Mouse (Mus musculus): ENCODE measurements around the gene Olfr1340. TPM values are rescaled to one million over a fixed set of nuclear protein-coding genes. Genes with fewer than 3 reads are reported as not detected.

Gene Olfr1340
- not detected for total RNA-seq (2023)

DNA sequence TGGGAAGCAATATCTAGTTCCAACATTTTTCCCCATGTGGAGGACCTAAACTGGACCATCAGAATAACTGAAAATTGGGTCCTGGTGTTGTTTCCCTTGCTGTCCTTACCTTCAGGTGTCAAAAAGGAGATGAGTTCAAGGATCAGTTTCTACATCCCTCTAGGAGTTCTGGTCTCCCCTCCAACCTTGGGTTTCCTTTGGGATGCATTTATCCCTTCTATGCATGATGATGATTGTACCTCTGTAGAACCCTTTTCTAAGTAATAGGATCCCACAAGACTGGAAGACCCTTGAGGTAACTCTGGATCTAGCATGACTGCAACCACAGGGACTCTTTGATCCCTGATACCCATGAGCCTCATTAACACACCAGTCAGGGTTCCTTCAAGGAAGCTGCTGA is at the start of gene Olfr1340:
TSS of gene Olfr1340 (plus strand) at position 301 of the 400 bp plus-strand sequence.

DNA sequence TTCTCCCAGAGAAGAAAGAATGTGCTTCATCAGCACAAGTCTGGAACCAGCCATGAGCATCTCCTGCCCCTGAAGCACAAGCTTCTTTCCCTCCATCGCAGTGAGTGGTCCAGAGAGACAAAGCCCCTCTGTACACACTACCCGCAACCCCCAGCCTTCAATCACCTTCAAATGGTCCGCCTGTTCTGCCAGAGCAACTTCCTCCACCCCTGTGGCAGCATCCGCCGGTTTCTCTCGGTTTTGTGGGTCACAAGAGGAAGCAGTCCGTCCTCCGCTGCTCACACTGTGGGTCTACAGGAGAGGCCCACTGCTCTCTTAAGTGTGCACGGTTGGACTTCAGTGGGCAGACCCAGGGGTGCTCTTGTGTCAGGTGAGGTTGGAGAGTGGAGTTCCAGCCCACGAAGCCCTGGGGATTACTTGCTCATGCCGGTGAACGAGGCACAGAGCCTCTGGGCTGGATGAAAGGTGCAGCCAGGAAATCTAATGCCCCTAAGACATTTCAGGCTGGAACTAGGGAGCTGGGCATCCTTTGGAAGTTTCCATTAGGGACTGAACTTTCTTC is 27.4 kb upstream of the Olfr1340 start, which contains the start of gene Olfr1342:
TSS of gene Olfr1342 (minus strand) at position 345 of the 562 bp plus-strand sequence.

DNA sequence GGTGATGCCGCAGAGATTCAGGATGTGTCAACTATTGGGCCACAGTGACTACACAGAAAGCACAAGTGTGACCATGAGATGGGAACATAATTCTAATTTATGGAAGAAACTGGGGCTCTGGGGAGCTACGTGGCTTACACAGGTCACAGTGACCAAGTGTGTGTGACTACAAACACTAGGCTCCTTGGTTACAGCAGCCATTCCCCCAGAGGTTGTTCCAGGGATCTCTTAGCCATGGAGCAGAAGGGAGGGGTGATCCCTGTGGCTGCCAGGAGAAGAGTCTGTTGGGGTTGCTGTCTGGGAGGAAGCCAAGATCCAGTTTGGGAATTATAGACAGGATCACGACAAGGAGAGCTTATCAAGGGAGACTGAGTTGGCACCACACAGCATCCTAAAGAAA is 16.7 kb upstream of the Olfr1340 start, which contains the start of gene Olfr1341:
TSS of gene Olfr1341 (plus strand) at position 301 of the 400 bp plus-strand sequence.

DNA sequence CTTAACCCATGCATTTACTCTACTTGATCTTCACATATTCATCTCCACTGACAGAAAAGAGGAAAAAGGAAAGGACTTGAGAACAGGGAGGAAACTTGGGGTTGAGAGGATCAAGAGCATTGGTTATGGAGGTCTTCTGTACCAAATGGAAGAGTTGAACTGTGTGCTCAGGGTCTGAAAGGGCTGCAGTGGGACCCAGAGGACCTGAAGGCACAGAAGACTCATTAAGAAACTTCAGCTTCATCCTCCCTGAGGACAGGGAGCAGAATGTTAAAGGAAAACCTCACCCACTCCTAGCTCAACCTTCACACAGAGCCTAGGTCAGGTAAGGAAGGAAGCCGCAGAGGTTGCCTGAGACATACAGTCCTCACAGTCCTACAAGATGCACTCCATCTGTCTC is 11.9 kb downstream of the Olfr1340 start, which contains the start of gene Olfr1339:
TSS of gene Olfr1339 (plus strand) at position 301 of the 400 bp plus-strand sequence.

DNA sequence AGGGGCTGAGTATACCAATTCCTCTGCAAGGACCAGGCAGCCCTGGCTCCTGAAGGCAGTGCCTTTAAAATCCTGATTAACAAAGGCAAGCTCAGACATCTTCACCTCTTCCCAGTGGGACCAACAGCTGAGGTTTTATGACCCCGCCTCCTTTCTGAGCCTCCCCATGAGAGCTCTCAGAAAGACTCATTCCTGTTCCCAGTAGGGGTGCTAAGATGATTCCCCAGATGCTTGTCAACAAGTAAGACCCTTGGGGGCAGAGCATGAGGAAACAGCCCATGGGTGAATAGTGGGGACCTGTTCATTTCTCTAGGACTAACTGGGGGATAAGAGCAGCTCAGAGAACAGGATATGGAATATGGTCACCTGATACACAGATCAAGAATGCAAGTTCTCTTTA is 38.7 kb downstream of the Olfr1340 start, which contains the start of gene Olfr1338:
TSS of gene Olfr1338 (minus strand) at position 101 of the 400 bp plus-strand sequence.

Other genes with a start within 250 kb of the Olfr1340 start
- gene Tie1, start 230.1 kb upstream of the Olfr1340 start, total RNA-seq (2023): not detected
- gene 2610528J11Rik, start 193.1 kb upstream of the Olfr1340 start, total RNA-seq (2023): not detected
- gene Tmem125, start 176.1 kb upstream of the Olfr1340 start, total RNA-seq (2023): not detected
- not detected for gene Cfap57, start 99.4 kb upstream of the Olfr1340 start, total RNA-seq (2023)
- 65.9 TPM for gene Ebna1bp2, start 99.3 kb upstream of the Olfr1340 start, total RNA-seq (2023)
- not detected for gene Olfr62, start 61.2 kb upstream of the Olfr1340 start, total RNA-seq (2023)
- not detected for gene Olfr1342, start 27.4 kb upstream of the Olfr1340 start, total RNA-seq (2023)
- gene Olfr1341, start 16.6 kb upstream of the Olfr1340 start, total RNA-seq (2023): not detected
- not detected for gene Olfr1339, start 12.0 kb downstream of the Olfr1340 start, total RNA-seq (2023)
- gene Olfr1338, start 38.6 kb downstream of the Olfr1340 start, total RNA-seq (2023): not detected
- gene Olfr1337, start 62.4 kb downstream of the Olfr1340 start, total RNA-seq (2023): not detected
- gene Olfr1335, start 89.8 kb downstream of the Olfr1340 start, total RNA-seq (2023): not detected
- not detected for gene Olfr1333, start 116.1 kb downstream of the Olfr1340 start, total RNA-seq (2023)
- not detected for gene Olfr1331, start 144.5 kb downstream of the Olfr1340 start, total RNA-seq (2023)
- gene Olfr1330, start 168.5 kb downstream of the Olfr1340 start, total RNA-seq (2023): not detected
- gene Olfr1329, start 197.3 kb downstream of the Olfr1340 start, total RNA-seq (2023): not detected
- gene Olfr1328, start 218.5 kb downstream of the Olfr1340 start, total RNA-seq (2023): not detected
- gene Lao1, start 241.4 kb downstream of the Olfr1340 start, total RNA-seq (2023): not detected

All from CD4-positive naive resting alpha-beta T cell, adult 76 days (primary cell).